Mouse (Mus musculus) heart, adult 2 months (tissue): ENCODE measurements around the gene Rgsl1.

Experiments
- CTCF ChIP-seq: fragments of 200-600 bp; IDR thresholded peaks from 2 replicates; pipeline ENCODE4 v1.8.1; 2022; ENCODE audit warnings: antibody characterized with exemption, mild to moderate bottlenecking, moderate library complexity
- POLR2A ChIP-seq: fragments of 200-500 bp; IDR thresholded peaks from 2 replicates; pipeline ENCODE4 v1.6.1; 2011; ENCODE audit warnings: mild to moderate bottlenecking, low read depth, low read length, control low read depth; ENCODE audit not compliant: insufficient read depth

GRCm38 (mm10) chr1:153729806-153730205 is 114.1 kb downstream of the Rgsl1 start:
- TF ChIP-seq CTCF (no peak), POLR2A (no peak)
